Mouse (Mus musculus) C2C12 (cell line): ENCODE results near the gene Avp.

Experiments
- CEBPB ChIP-seq: IDR thresholded peaks from one replicate; pipeline ENCODE4 v1.6.1; 2011; ENCODE audit warnings: low read depth, mild to moderate bottlenecking, control low read depth, moderate library complexity
- CTCF ChIP-seq: IDR thresholded peaks from one replicate; pipeline ENCODE4 v1.5.1; 2011; ENCODE audit not compliant: control insufficient read depth, insufficient read depth, insufficient read length
- MAX ChIP-seq: IDR thresholded peaks from one replicate; pipeline ENCODE4 v1.6.1; 2011; ENCODE audit warnings: mild to moderate bottlenecking, control low read depth
- USF1 ChIP-seq: IDR thresholded peaks from one replicate; pipeline ENCODE4 v1.6.1; 2011; ENCODE audit warnings: low read depth, mild to moderate bottlenecking, control low read depth, moderate library complexity

DNA sequence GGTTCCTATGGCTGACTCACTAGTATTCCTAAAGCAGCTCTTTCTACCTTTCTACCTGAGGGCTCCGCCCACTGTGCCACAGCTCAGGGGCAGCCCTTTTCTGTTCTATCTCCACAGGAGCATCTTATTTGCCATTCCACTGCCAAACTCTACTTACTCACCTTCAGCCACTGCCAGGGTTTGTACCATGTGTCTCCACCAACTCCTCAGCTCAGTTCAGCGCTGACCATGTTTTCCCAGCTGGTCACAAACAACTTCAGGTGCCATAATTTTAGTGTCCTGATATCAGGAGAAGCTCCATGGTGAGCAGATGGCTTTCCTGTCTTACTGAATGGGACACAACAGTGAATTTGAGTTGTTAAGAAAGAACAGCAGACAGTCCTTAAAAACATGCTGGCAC, 24.9 kb downstream of the Avp start:
- TF ChIP-seq USF1 (no peak), CTCF (no peak), MAX (no peak), CEBPB (no peak)
